Mouse (Mus musculus) limb, embryonic 10.5 days (tissue): ENCODE results near the gene Stard10. TPM values are rescaled to one million over a fixed set of nuclear protein-coding genes. Genes with fewer than 3 reads are reported as not detected.

Experiments
- DNase-seq: peaks from one replicate; pipeline ENCODE4 v3.0.0-alpha.2; 2017; ENCODE audit warnings: low spot score
- H3K27ac ChIP-seq: fragments of 300-500 bp; sonication (generic); 2 replicates; pipeline ENCODE4 v1.5.1; 2016; ENCODE audit warnings: mild to moderate bottlenecking
- H3K27me3 ChIP-seq: fragments of 300-500 bp; sonication (generic); 2 replicates; pipeline ENCODE4 v1.6.1; 2016; ENCODE audit warnings: low read depth, mild to moderate bottlenecking; ENCODE audit not compliant: poor library complexity, severe bottlenecking
- H3K36me3 ChIP-seq: fragments of 300-500 bp; sonication (generic); 2 replicates; pipeline ENCODE4 v1.6.1; 2016; ENCODE audit warnings: mild to moderate bottlenecking, moderate library complexity
- H3K4me1 ChIP-seq: fragments of 300-500 bp; sonication (generic); 2 replicates; pipeline ENCODE4 v1.6.1; 2016
- H3K4me3 ChIP-seq: fragments of 300-500 bp; sonication (generic); 2 replicates; pipeline ENCODE4 v1.5.1; 2016; ENCODE audit warnings: mild to moderate bottlenecking, moderate library complexity
- H3K9me3 ChIP-seq: fragments of 300-500 bp; sonication (generic); replicated peaks from 2 replicates; pipeline ENCODE4 v1.6.1; 2016; ENCODE audit warnings: mild to moderate bottlenecking
- WGBS: fragments of 180-500 bp; shearing (Covaris S2); methylation state at CpG from one replicate; pipeline ENCODE4 v1.1.7; 2016; 5-methylcytosine and 5-hydroxymethylcytosine counted together
- polyA plus RNA-seq: library from polyadenylated mRNA; unstranded; fragments of >200 nt; fragmentation: Nextera tagmentation; extraction: Ambion mirVana; gene quantifications from 2 replicates; pipeline ENCODE4 v1.2.1, GENCODE M21; 2016

The Stard10 gene
- polyA plus RNA-seq, 1 experiment from 2014 or later: 11.7 TPM

DNA sequence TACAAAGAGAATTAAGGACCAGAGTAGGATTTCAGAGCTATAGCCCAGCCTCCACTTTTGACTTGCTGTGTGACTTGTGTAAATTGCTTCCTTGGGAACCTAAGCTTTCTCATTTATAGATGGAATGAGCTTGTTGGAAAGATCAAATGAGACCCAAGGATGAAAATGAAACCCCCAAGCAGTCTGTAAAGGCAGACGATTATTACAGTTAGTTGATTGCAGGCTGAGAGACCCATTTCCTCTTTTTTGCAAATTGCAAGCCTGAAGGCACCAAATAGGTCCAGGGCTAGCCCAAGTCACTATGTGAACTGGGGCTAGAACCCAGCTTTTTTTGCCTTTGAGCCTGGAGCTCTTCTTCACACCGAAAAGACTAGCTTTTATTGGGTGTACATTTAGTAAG is 5.8 kb upstream of the Stard10 start:
- DNase-seq: no peak
- Histone ChIP-seq H3K9me3 (no peaks in the 10 kb centered on the region), H3K27me3 (no peaks in the 10 kb centered on the region), H3K27ac (peak overlapping the region; percentile 91), H3K4me1 (peaks cover 6% of the 10 kb centered on the region), H3K36me3 (no peaks in the 10 kb centered on the region), H3K4me3 (peak overlapping the region; percentile 64)
- 42% methylated on average over 2 of the region's 2 CpGs for WGBS

DNA sequence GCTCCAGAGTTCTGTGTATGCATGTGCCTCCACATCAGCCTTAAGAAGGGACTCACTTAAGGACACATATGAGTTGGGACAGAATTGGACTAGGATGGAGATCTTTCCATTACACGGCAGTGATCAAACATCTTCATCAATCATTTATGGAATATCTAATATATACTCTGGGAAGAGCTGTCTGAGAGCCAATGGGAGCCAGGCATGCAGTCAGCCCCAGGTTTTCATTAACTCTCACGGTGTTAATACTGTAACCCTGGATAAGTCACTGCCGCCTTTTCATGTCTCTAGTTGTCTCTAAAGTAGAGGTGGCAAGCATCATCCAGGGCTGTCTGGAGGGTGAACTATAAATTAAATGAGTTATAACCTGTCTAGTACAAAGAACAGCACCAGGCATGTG is 3.9 kb upstream of the Stard10 start:
- 66% methylated on average over 3 of the region's 3 CpGs for WGBS
- no peaks in the 10 kb centered on the region for H3K27me3 ChIP-seq
- no peak overlapping the region for H3K4me3 ChIP-seq
- peaks cover 6% of the 10 kb centered on the region for H3K4me1 ChIP-seq
- no peaks in the 10 kb centered on the region for H3K36me3 ChIP-seq
- H3K27ac ChIP-seq: no peak overlapping the region
- no peaks in the 10 kb centered on the region for H3K9me3 ChIP-seq
- no peak for DNase-seq

DNA sequence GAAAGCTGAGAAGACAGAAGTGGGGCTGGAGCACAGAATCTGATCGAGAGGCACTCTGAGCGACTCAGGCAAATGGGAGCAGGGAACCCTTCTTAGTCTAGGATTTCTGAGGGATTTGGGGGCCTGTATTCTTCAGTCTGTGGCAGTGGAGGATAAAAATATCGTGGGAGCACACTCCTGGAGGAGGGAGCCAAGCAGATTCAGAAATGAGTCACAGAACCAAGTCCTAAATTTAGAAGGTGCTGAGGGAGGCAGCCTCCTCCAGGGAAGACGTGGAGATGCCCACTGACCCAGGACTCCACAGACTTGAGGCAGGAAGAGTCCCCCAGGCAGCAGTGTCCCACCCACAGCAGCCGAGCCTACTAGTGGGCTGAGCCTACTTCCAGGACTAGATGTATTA is 2.5 kb upstream of the Stard10 start:
- Histone ChIP-seq H3K9me3 (no peaks in the 10 kb centered on the region), H3K27ac (no peak overlapping the region), H3K4me1 (peaks cover 6% of the 10 kb centered on the region), H3K27me3 (peaks cover 9% of the 10 kb centered on the region), H3K36me3 (no peaks in the 10 kb centered on the region), H3K4me3 (no peak overlapping the region)
- 76% methylated on average over 5 of the region's 5 CpGs for WGBS
- DNase-seq: no peak

DNA sequence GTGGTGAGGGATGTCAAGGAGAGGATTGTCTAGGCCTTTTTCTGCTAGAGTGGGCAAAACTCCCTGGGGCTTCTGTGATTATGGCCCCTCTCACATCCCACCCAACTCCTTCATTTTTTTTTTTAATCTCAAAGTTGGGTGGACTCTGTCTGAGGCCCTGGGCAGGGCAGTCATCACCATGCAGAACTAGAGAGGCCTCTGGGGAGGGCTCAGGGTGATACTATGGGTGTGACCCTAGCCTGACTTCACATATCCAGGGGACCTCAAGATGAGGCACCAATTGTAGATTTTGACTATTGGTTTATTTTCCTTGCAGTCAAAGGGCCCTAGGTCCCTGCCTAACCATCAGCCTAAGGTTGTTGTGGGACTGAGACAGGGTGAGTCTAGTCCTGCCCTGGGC is 1.2 kb upstream of the Stard10 start:
- H3K9me3 ChIP-seq: no peaks in the 10 kb centered on the region
- peaks cover 7% of the 10 kb centered on the region for H3K4me1 ChIP-seq
- H3K4me3 ChIP-seq: no peak overlapping the region
- H3K27ac ChIP-seq: no peak overlapping the region
- no peaks in the 10 kb centered on the region for H3K36me3 ChIP-seq
- H3K27me3 ChIP-seq: peaks cover 22% of the 10 kb centered on the region
- no peak for DNase-seq

DNA sequence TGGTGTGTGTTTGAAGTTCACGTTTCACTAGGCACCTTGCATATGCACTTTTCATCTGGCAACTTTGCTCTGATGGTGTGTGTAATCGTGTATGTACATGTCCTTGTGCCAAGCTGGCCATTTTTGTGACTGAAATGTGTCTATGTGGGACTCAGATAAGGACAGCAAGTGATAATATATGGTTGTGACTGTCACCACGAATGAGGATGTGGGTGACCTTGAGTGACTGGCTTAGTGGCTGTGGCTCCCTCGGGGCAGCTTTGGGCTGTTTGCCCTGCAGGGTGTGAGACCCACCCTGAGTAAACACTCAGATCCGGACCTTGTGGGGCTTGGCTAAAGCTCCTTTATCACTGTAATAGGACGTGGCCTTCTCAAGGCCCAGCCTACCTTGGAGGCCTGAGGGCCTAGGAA is 290 bp upstream of the Stard10 start:
- DNase-seq: no peak
- Histone ChIP-seq H3K27ac (no peak overlapping the region), H3K9me3 (no peaks in the 10 kb centered on the region), H3K36me3 (no peaks in the 10 kb centered on the region), H3K4me1 (peaks cover 15% of the 10 kb centered on the region), H3K4me3 (no peak overlapping the region), H3K27me3 (peaks cover 31% of the 10 kb centered on the region)
- 67% methylated on average over 6 of the region's 6 CpGs for WGBS

DNA sequence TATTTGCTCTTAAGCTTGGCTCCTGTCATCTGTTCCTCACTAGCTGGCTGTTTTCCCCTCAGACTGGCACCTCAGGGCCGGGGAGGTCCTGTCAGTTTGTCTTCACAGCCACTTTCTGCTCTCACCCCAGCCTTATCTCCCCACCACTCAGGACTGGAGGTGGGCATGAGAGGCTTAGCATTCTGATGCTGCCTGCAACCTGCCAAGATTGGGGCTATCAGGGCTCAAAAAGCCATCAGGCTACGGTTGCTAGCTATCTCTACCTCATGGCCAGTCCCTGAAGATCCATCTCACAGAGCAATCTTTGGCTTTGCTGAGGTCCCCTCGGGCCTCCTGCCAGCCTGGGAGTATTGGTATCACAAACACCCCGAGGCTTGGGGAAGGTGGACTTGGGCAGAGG is 2.0 kb downstream of the Stard10 start:
- WGBS: 72% methylated on average over 4 of the region's 4 CpGs
- no peaks in the 10 kb centered on the region for H3K9me3 ChIP-seq
- H3K36me3 ChIP-seq: no peaks in the 10 kb centered on the region
- H3K4me3 ChIP-seq: no peak overlapping the region
- no peak overlapping the region for H3K27ac ChIP-seq
- no peak for DNase-seq
- H3K4me1 ChIP-seq: peaks cover 27% of the 10 kb centered on the region
- H3K27me3 ChIP-seq: peaks cover 52% of the 10 kb centered on the region

DNA sequence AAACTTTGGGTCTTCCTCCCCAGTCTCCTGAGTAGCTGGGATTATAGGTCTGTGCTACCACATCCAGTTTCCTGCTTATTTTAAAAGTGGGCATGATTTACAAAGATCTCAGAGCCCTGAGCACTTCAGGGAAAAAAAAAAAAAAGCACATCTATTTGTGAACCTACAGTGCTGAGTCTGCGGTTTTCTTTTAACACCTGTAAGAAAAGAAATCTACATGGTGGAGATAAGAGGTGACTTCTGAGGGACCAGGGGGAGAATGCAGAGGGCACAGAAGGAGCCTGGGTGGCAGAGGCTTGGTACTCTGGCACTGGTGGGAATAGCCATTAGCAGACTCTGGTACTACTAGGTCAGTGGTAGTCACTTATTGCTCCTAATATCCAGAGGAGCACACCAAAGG is 2.9 kb downstream of the Stard10 start:
- Histone ChIP-seq H3K9me3 (no peaks in the 10 kb centered on the region), H3K4me1 (peaks cover 27% of the 10 kb centered on the region), H3K27me3 (peaks cover 55% of the 10 kb centered on the region), H3K27ac (no peak overlapping the region), H3K4me3 (no peak overlapping the region), H3K36me3 (no peaks in the 10 kb centered on the region)
- DNase-seq: no peak
- 74% methylated on average over 1 of the region's 1 CpGs for WGBS

DNA sequence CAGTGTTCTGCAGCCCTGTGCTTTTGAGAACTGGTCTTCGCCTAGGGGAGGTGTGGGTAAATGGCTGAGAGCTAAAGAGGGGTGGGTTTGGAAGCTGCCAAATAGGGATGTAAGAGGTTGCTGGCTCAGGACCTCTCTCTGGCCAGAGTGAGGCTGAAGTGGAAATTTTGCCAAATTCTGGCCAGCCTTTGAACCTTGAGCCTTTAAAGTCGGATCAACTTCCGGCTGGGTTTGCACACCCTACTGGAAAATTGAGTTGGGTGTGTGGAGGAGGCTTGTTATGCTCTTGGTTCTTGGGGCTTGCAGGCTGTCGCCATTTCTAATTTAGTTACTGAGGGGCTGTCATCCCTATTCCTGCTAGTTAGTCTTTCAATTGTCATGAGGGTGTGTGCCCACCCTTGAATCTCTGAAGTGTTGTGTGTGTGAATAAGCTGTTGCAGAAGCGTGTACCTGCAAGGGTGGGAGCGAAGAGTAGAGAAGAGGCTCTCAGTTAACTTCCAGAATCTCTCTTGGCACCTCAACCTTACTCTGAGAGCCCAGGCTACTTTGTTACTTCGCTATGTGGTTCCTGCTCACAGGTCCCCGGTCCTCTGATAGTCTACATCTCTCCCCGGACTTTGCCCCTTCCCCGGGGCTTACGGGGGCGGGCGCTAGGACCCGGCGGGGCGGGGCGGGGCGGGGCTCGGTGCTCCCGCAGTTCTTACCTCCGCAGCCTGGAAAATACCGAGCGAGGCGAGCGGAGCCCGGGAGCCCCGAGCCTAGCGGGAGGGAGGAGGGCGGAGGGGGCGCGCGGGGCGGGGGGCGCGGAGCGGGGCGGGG is 3.7 kb downstream of the Stard10 start:
- no peaks in the 10 kb centered on the region for H3K9me3 ChIP-seq
- 5% methylated on average over 37 of the region's 37 CpGs for WGBS
- H3K36me3 ChIP-seq: no peaks in the 10 kb centered on the region
- peaks cover 27% of the 10 kb centered on the region for H3K4me1 ChIP-seq
- peak overlapping the region; percentile 84 for H3K27ac ChIP-seq
- peak overlapping the region; percentile 84 for H3K4me3 ChIP-seq
- peak; percentile 78 for DNase-seq
- H3K27me3 ChIP-seq: peaks cover 55% of the 10 kb centered on the region

DNA sequence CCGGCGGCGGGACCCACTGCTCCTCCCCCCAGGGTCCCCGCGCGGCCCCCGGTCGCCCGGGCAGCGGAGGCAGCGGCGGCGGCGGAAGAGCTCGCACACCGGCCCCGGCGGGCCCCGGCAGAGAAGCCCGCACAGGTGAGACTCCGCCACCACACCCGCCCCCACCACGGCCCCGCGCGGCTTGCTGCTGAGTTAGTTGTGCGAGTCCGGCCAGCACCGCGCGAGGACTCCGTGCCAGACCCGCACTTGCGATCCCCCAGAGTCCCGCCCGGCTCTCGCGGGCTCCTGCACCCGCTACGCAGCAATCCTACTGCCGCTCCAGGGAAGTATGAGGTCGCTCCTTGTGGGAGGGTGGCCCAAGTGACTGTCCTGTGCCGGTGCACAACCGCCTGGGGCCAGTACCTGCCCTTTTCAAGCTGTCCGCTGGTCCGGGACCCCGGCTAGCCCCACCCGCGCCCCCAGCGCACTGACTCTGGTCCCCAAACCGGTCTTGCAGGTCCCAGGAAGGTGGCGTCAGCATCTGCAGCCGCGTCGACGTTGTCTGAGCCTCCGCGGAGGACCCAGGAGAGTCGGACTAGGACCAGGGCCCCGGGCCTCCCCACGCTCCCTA is 4.4 kb downstream of the Stard10 start:
- Histone ChIP-seq H3K4me3 (peak overlapping the region; percentile 84), H3K27ac (peak overlapping the region; percentile 84), H3K36me3 (no peaks in the 10 kb centered on the region), H3K4me1 (peaks cover 27% of the 10 kb centered on the region), H3K9me3 (no peaks in the 10 kb centered on the region), H3K27me3 (peaks cover 55% of the 10 kb centered on the region)
- DNase-seq: peak; percentile 72
- WGBS: under 1% methylated on average over 61 of the region's 61 CpGs

DNA sequence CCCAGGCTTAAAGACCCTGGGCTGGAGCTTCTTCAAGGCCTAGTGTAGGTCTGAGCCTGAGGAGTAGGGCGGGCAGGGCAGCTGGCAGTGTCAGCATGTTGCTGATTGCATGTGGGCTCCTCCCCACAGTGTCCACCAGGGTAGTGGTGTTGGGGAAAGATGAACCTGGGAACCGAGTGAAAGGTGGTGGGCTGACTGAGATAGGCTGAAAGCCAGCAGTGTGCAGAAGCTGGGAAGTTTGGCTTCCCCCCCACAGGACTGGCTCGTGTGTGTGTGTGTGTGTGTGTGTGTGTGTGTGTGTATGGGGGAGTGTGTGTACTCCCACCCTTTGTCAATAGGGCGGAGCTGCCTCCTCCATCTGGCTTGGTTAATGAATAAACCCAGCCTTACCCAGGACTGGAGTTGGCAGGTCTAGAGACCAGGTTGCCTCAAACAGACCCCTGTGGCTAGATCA is 6.3 kb downstream of the Stard10 start:
- WGBS: 77% methylated on average over 4 of the region's 4 CpGs
- DNase-seq: no peak
- no peaks in the 10 kb centered on the region for H3K9me3 ChIP-seq
- H3K4me1 ChIP-seq: peaks cover 27% of the 10 kb centered on the region
- no peak overlapping the region for H3K27ac ChIP-seq
- no peaks in the 10 kb centered on the region for H3K36me3 ChIP-seq
- no peak overlapping the region for H3K4me3 ChIP-seq
- peaks cover 55% of the 10 kb centered on the region for H3K27me3 ChIP-seq

DNA sequence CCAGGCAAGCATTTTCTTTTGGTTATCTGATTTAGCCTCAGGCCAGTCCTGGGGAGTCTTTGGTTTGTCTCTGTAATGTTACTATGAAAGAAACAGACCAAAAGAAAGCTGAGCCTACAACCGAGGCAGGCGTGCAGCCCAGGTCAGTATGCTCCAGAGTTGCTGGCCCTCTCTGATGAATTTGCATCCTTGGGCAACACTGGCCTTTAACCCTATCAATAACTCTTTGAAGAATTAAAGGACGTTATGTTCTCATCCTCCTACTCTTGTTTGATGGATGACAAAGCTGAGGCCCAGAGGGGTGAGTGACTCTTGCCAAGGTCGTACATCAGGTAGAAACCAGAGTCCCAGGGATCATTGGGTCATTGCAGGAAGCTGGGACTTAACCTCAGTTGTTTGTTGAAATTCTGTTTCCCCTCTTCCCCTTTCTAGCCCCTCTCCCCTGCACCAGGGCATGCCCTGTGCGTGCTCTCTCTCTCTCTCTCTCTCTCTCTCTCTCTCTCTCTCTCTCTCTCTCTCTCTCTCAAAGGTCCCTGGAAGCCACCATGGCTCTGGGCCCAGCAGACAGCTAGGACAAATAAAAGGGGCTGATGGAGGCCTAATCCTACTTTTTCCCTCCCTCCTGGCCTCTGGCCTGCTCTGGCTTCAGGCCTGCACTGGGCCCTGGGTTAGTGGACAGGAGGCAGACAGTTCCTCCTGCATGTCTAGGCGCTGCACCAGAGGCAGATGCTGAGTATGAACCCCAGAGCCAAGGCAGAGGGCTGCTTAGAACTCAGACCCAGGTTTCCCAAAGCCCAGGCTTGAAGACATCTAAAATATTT is 7.5 kb downstream of the Stard10 start:
- Histone ChIP-seq H3K36me3 (no peaks in the 10 kb centered on the region), H3K4me3 (no peak overlapping the region), H3K9me3 (no peaks in the 10 kb centered on the region), H3K27me3 (peaks cover 46% of the 10 kb centered on the region), H3K4me1 (peaks cover 27% of the 10 kb centered on the region), H3K27ac (no peak overlapping the region)
- DNase-seq: no peak
- 64% methylated on average over 6 of the region's 6 CpGs for WGBS

DNA sequence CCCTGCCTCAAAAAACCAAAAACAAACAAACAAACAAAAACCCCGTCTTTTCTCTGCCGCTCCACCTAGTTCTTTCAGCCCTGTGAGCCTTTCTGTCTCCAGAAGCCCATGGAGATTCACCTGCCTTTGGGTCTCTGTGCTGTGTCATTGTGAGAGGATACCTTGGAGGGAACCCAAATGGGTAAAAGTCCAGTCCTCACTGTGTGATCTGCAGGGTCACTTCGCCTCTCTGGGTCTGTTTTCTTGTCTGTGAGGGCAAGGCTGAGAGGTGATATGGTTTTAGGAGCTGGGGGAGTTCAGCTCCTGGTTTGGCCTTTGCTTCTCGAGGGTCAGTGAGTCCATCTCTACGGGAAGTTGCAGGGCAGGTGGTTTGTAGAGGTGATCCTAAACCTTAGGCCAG is 9.1 kb downstream of the Stard10 start:
- H3K9me3 ChIP-seq: no peaks in the 10 kb centered on the region
- no peak overlapping the region for H3K27ac ChIP-seq
- H3K27me3 ChIP-seq: peaks cover 30% of the 10 kb centered on the region
- DNase-seq: no peak
- H3K4me3 ChIP-seq: no peak overlapping the region
- 88% methylated on average over 5 of the region's 5 CpGs for WGBS
- H3K4me1 ChIP-seq: peaks cover 17% of the 10 kb centered on the region
- H3K36me3 ChIP-seq: no peaks in the 10 kb centered on the region

DNA sequence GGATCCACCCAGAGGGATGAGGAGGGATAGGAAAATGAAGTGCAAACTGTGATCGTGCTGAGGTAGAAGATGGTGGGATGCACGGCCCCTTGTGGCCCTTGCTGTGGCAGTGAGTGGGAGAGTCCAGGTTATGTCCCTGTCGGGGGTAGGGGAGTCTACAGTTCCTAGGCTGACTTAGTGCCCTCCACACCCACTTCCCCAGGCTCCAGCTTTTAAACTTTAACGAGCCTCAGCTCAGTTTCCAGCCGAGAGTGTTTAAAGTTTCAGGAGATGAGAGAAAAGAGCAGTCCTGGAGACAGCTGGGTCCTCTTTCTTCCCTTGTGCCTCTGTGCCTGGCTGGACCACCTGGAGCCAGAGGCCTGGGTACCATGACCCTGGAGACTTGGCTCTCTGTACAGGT is 10.4 kb downstream of the Stard10 start:
- no peak overlapping the region for H3K27ac ChIP-seq
- no peaks in the 10 kb centered on the region for H3K9me3 ChIP-seq
- peaks cover 5% of the 10 kb centered on the region for H3K4me1 ChIP-seq
- 60% methylated on average over 5 of the region's 5 CpGs for WGBS
- no peaks in the 10 kb centered on the region for H3K36me3 ChIP-seq
- no peak overlapping the region for H3K4me3 ChIP-seq
- DNase-seq: no peak
- peaks cover 17% of the 10 kb centered on the region for H3K27me3 ChIP-seq
